Mouse (Mus musculus) thymus, adult 2 months (tissue): ENCODE measurements around the gene Cidec.

Source experiments
- CTCF ChIP-seq: fragments of 200-500 bp; IDR thresholded peaks from 2 replicates; pipeline ENCODE4 v1.5.1; 2012; ENCODE audit warnings: mild to moderate bottlenecking, control low read depth, low read length, moderate library complexity, borderline replicate concordance; ENCODE audit not compliant: control insufficient read depth, poor library complexity, insufficient read depth; ENCODE audit errors: extremely low read depth
- POLR2A ChIP-seq: fragments of 200-500 bp; IDR thresholded peaks from 2 replicates; pipeline ENCODE4 v1.6.1; 2012; ENCODE audit warnings: mild to moderate bottlenecking, low read length, control low read depth, moderate library complexity; ENCODE audit not compliant: control insufficient read depth, poor library complexity, insufficient read depth; ENCODE audit errors: extremely low read depth

DNA sequence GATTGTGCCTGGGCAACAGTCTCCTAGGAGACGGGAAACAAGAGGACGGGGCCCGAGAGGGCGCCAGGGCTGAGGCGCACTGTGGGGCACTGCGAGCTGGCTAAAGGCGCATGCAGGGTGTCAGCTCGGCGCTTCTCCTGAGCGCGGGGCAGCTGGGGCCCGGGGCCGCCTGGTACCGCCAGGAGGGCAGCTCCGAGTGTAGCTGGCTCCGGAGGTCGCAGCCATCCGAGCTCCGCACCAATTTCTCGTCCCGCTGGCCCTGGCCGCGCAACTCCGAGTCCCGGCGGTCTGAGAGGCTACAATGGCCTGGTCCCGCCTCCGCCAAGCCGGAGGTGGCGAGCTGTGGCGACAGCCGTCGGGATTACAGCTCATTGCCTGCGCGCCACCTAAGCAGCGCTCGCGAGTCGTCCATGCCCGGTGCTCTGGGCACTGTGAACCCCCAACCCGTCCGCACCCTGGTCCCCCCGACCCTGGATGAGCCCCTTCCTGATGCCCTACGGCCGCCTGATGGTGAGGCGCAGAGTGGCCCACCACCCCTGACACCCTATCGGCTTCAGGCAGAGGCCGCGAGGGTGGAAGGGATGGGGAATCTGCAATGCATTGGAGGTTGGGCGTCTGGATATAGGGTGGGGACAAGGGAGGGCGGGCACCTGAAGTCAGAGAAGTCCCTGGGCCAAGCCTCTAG lies 43.0 kb downstream of the Cidec start:
- TF ChIP-seq POLR2A: no peak
- TF ChIP-seq CTCF: no peak
